Mouse (Mus musculus) megakaryocyte, embryonic 14.5 days (primary cell): ENCODE measurements around the gene Gtsf1.

ENCODE experiments used
- FLI1 ChIP-seq: IDR thresholded peaks from 2 replicates; pipeline ENCODE4 v1.6.1; 2012; ENCODE audit warnings: low read length, inconsistent platforms, mixed read lengths
- GATA1 ChIP-seq: IDR thresholded peaks from 3 replicates; pipeline ENCODE4 v1.6.1; 2012; ENCODE audit warnings: mixed read lengths, low read length, inconsistent platforms, borderline replicate concordance

GRCm38 (mm10) chr15:103353511-103354256 is 76.6 kb downstream of the Gtsf1 start:
- no peak for TF ChIP-seq GATA1
- TF ChIP-seq FLI1: no peak
